In the genomic region with DNA sequence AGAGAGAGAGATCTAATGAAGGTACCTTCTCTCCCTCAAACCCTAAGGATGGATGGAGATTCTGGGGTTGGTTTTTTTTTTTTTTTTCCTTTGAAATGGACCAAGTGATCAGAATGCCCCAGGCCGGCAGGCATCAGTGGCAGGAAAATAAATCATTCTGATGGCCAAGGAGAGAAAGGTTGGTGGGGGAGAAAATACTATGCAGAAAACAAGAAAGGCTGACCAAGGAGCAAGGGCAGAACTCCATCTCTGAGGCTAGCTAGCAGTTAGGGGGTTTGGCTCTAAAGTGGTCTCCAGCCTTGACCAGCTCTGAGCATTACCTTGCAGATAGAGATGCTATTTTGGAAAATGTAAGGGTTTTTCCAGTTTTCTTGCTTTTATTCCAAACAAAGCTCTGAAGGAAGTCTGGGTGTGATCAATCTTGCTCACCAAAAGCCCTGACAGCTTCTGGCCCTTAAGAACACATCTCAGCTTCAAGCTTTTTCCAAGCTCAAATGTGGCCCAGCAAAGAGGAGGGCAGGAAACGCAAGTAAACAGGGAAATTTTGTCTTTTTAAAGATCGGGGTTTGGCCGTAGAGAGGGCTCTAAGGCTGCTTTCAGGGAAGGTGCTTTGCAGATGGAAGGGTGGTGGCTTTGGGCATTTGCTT, we compare ENCODE assay signal across 10 mouse cellular contexts. TPM values are rescaled to one million over a fixed set of nuclear protein-coding genes. Genes with fewer than 3 reads are reported as not detected.
A peak's percentile ranks its signal among the peaks of the same experiment; 100 is the strongest.
DNase-seq lines count a peak whose midpoint lies in the region; ATAC-seq and TF ChIP-seq lines count a peak whose summit lies in the region.
"Had no signal": no experiment of that assay in that cellular context is flagged by ENCODE, and none has a peak within 500 bp of the region (broad histone marks: within the 10 kb centered on the region; RNA-seq: fewer than 3 reads in every experiment).

No protein-coding gene starts in this region.

- no peak for TF ChIP-seq CTCF in lung, embryonic 14.5 days (IDR thresholded peaks at IDR 0.05; ENCODE audit: low read depth)
- TF ChIP-seq CTCF in hindbrain, postnatal 0 days (IDR thresholded peaks at IDR 0.05; ENCODE audit: low read depth) = no peak

- no peak overlapping the region for H3K4me3 ChIP-seq in forebrain, embryonic 10.5 days
- no peak overlapping the region for H3K4me3 ChIP-seq in forebrain, embryonic 12.5 days (replicated peaks)
- peak overlapping the region; percentile 71 for H3K4me3 ChIP-seq in lung, embryonic 14.5 days (ENCODE audit: low read depth, low read length)
- peak overlapping the region; percentile 37 for H3K4me3 ChIP-seq in hindbrain, postnatal 0 days (ENCODE audit: low read length)
- H3K4me3 ChIP-seq in stomach, embryonic 14.5 days (ENCODE audit: low read depth, low read length) = peak overlapping the region; percentile 78
- H3K4me3 ChIP-seq: myocyte had no signal

- 4% methylated on average over 4 of the region's 4 CpGs for WGBS in forebrain, embryonic 10.5 days
- 1% methylated on average over 4 of the region's 4 CpGs for WGBS in forebrain, embryonic 12.5 days
- 14% methylated on average over 4 of the region's 4 CpGs for WGBS in lung, embryonic 14.5 days
- 9% methylated on average over 4 of the region's 4 CpGs for WGBS in hindbrain, postnatal 0 days
- WGBS in stomach, embryonic 14.5 days = 11% methylated on average over 4 of the region's 4 CpGs

- peaks cover 100% of the 10 kb centered on the region for H3K27me3 ChIP-seq in forebrain, embryonic 10.5 days (ENCODE audit: poor library complexity, severe bottlenecking)
- peaks cover 95% of the 10 kb centered on the region for H3K27me3 ChIP-seq in forebrain, embryonic 12.5 days
- peaks cover 33% of the 10 kb centered on the region for H3K27me3 ChIP-seq in lung, embryonic 14.5 days (ENCODE audit: insufficient read depth, low read length)
- peaks cover 40% of the 10 kb centered on the region for H3K27me3 ChIP-seq in hindbrain, postnatal 0 days (ENCODE audit: insufficient read depth, low read length)
- no peaks in the 10 kb centered on the region for H3K27me3 ChIP-seq in stomach, embryonic 14.5 days (ENCODE audit: control insufficient read depth, insufficient read depth, low read length)

- no peak overlapping the region for H3K4me2 ChIP-seq in forebrain, embryonic 12.5 days
- H3K4me2 ChIP-seq in lung, embryonic 14.5 days = peak overlapping the region; percentile 79
- peak overlapping the region; percentile 93 for H3K4me2 ChIP-seq in hindbrain, postnatal 0 days (ENCODE audit: low read depth, low read length)
- peak overlapping the region; percentile 61 for H3K4me2 ChIP-seq in stomach, embryonic 14.5 days (replicated peaks; ENCODE audit: low read depth, low read length)

- H3K27ac ChIP-seq in forebrain, embryonic 10.5 days = no peak overlapping the region
- H3K27ac ChIP-seq in forebrain, embryonic 12.5 days = no peak overlapping the region
- peak overlapping the region; percentile 98 for H3K27ac ChIP-seq in lung, embryonic 14.5 days (ENCODE audit: low read depth)
- H3K27ac ChIP-seq in hindbrain, postnatal 0 days = peak overlapping the region; percentile 89
- peak overlapping the region; percentile 98 for H3K27ac ChIP-seq in stomach, embryonic 14.5 days (ENCODE audit: low read length)

- no peak for ATAC-seq in forebrain, embryonic 12.5 days (ENCODE audit: low FRiP score)
- no peak for ATAC-seq in lung, embryonic 14.5 days (ENCODE audit: insufficient read depth)
- no peak for ATAC-seq in hindbrain, postnatal 0 days
- ATAC-seq in stomach, embryonic 14.5 days (ENCODE audit: insufficient number of reproducible peaks, insufficient read depth, low FRiP score, low read depth) = no peak

- H3K4me1 ChIP-seq in forebrain, embryonic 10.5 days = peaks cover 19% of the 10 kb centered on the region
- no peaks in the 10 kb centered on the region; the same call in 1 of the 2 replicates for H3K4me1 ChIP-seq in forebrain, embryonic 12.5 days
- H3K4me1 ChIP-seq in lung, embryonic 14.5 days (ENCODE audit: insufficient read depth) = peaks cover 17% of the 10 kb centered on the region
- H3K4me1 ChIP-seq in hindbrain, postnatal 0 days (ENCODE audit: insufficient read depth, low read length) = peaks cover 10% of the 10 kb centered on the region; the same call in 1 of the 2 replicates
- peaks cover 33% of the 10 kb centered on the region for H3K4me1 ChIP-seq in stomach, embryonic 14.5 days (ENCODE audit: control insufficient read depth, insufficient read depth, low read length)

- H3K36me3 ChIP-seq in forebrain, embryonic 10.5 days (replicated peaks) = no peaks in the 10 kb centered on the region
- no peaks in the 10 kb centered on the region for H3K36me3 ChIP-seq in forebrain, embryonic 12.5 days (replicated peaks)
- H3K36me3 ChIP-seq in lung, embryonic 14.5 days (ENCODE audit: insufficient read depth) = peaks cover 10% of the 10 kb centered on the region
- H3K36me3 ChIP-seq in hindbrain, postnatal 0 days (ENCODE audit: insufficient read depth, low read length) = no peaks in the 10 kb centered on the region
- H3K36me3 ChIP-seq in stomach, embryonic 14.5 days (ENCODE audit: control insufficient read depth, insufficient read depth, low read length) = peaks cover 15% of the 10 kb centered on the region

- H3K9me3 ChIP-seq in forebrain, embryonic 10.5 days = no peaks in the 10 kb centered on the region
- H3K9me3 ChIP-seq in forebrain, embryonic 12.5 days = no peaks in the 10 kb centered on the region
- H3K9me3 ChIP-seq in lung, embryonic 14.5 days (ENCODE audit: low read depth, low read length) = no peaks in the 10 kb centered on the region
- no peaks in the 10 kb centered on the region for H3K9me3 ChIP-seq in hindbrain, postnatal 0 days (ENCODE audit: low read length)
- H3K9me3 ChIP-seq in stomach, embryonic 14.5 days (ENCODE audit: control insufficient read depth, low read depth, low read length) = no peaks in the 10 kb centered on the region

- no peak overlapping the region for H3K9ac ChIP-seq in forebrain, embryonic 12.5 days
- peak overlapping the region; percentile 91 for H3K9ac ChIP-seq in lung, embryonic 14.5 days
- peak overlapping the region; percentile 67 for H3K9ac ChIP-seq in hindbrain, postnatal 0 days (replicated peaks; ENCODE audit: low read length)
- peak overlapping the region; percentile 78 for H3K9ac ChIP-seq in stomach, embryonic 14.5 days (replicated peaks; ENCODE audit: low read depth, low read length)

- peak; percentile 31 for DNase-seq in forebrain, embryonic 10.5 days (ENCODE audit: extremely low spot score, low spot score)
- DNase-seq in lung, embryonic 14.5 days = peak; percentile 75
- DNase-seq in lung, adult 18-20 months = no peak
- DNase-seq in hindbrain, postnatal 0 days (ENCODE audit: low spot score) = peak; percentile 33
- no peak for DNase-seq in right cerebral cortex, postnatal 25 days
- DNase-seq in right cerebral cortex, postnatal 14 days = no peak
- DNase-seq: cerebellum, adult 9-10 months had no signal

RNA-seq across cellular contexts. Expression of gene Hoxa2, which starts 1.9 kb away (rescaled TPM):
- polyA plus RNA-seq in forebrain, embryonic 10.5 days (2016; fragmentation: Nextera tagmentation; extraction: Ambion mirVana) = not detected in 2 replicates
- not detected in 2 replicates for polyA plus RNA-seq in forebrain, embryonic 12.5 days (2016; fragmentation: Nextera tagmentation; extraction: Ambion mirVana)
- polyA plus RNA-seq in lung, embryonic 14.5 days (2014; fragmentation: Nextera tagmentation; extraction: Ambion mirVana) = 14.4 and 15.2 TPM in 2 replicates
- 20.3 and 24.3 TPM in 2 replicates for total RNA-seq in hindbrain, postnatal 0 days (2014; rRNA removed)
- polyA plus RNA-seq in hindbrain, postnatal 0 days (2015; fragmentation: Nextera tagmentation; extraction: Ambion mirVana) = 16.3 and 16.5 TPM in 2 replicates
- polyA plus RNA-seq in stomach, embryonic 14.5 days (2014; fragmentation: Nextera tagmentation; extraction: Ambion mirVana) = 17.4 and 18.5 TPM in 2 replicates

RNA-seq across cellular contexts. Expression of gene Hoxa1, which starts 8.4 kb away (rescaled TPM):
- not detected in 2 replicates for polyA plus RNA-seq in forebrain, embryonic 10.5 days (2016; fragmentation: Nextera tagmentation; extraction: Ambion mirVana)
- 0.19 and 0.31 TPM in 2 replicates for polyA plus RNA-seq in forebrain, embryonic 12.5 days (2016; fragmentation: Nextera tagmentation; extraction: Ambion mirVana)
- 1.8 and 1.9 TPM in 2 replicates for polyA plus RNA-seq in lung, embryonic 14.5 days (2014; fragmentation: Nextera tagmentation; extraction: Ambion mirVana)
- total RNA-seq in hindbrain, postnatal 0 days (2014; rRNA removed) = 1.1 and 3.7 TPM in 2 replicates
- 1.1 and 1.2 TPM in 2 replicates for polyA plus RNA-seq in hindbrain, postnatal 0 days (2015; fragmentation: Nextera tagmentation; extraction: Ambion mirVana)
- 2.1 and 3.0 TPM in 2 replicates for polyA plus RNA-seq in stomach, embryonic 14.5 days (2014; fragmentation: Nextera tagmentation; extraction: Ambion mirVana)

RNA-seq across cellular contexts. Expression of gene 5730596B20Rik, which starts 10.7 kb away (rescaled TPM):
- not detected in 2 replicates for polyA plus RNA-seq in forebrain, embryonic 10.5 days (2016; fragmentation: Nextera tagmentation; extraction: Ambion mirVana)
- not detected in 2 replicates for polyA plus RNA-seq in forebrain, embryonic 12.5 days (2016; fragmentation: Nextera tagmentation; extraction: Ambion mirVana)
- 2.3 and 2.6 TPM in 2 replicates for polyA plus RNA-seq in lung, embryonic 14.5 days (2014; fragmentation: Nextera tagmentation; extraction: Ambion mirVana)
- total RNA-seq in hindbrain, postnatal 0 days (2014; rRNA removed) = 1.1 and 1.2 TPM in 2 replicates
- polyA plus RNA-seq in hindbrain, postnatal 0 days (2015; fragmentation: Nextera tagmentation; extraction: Ambion mirVana) = 1.3 and 1.5 TPM in 2 replicates
- 4.4 and 4.7 TPM in 2 replicates for polyA plus RNA-seq in stomach, embryonic 14.5 days (2014; fragmentation: Nextera tagmentation; extraction: Ambion mirVana)

RNA-seq across cellular contexts. Expression of gene Hoxa4, which starts 25.0 kb away (rescaled TPM):
- not detected in 2 replicates for polyA plus RNA-seq in forebrain, embryonic 10.5 days (2016; fragmentation: Nextera tagmentation; extraction: Ambion mirVana)
- not detected in 2 replicates for polyA plus RNA-seq in forebrain, embryonic 12.5 days (2016; fragmentation: Nextera tagmentation; extraction: Ambion mirVana)
- polyA plus RNA-seq in lung, embryonic 14.5 days (2014; fragmentation: Nextera tagmentation; extraction: Ambion mirVana) = 7.0 and 7.7 TPM in 2 replicates
- 4.8 and 7.3 TPM in 2 replicates for total RNA-seq in hindbrain, postnatal 0 days (2014; rRNA removed)
- polyA plus RNA-seq in hindbrain, postnatal 0 days (2015; fragmentation: Nextera tagmentation; extraction: Ambion mirVana) = 10.5 and 12.0 TPM in 2 replicates
- polyA plus RNA-seq in stomach, embryonic 14.5 days (2014; fragmentation: Nextera tagmentation; extraction: Ambion mirVana) = 6.7 and 6.8 TPM in 2 replicates

RNA-seq across cellular contexts. Expression of gene Hoxa5, which starts 37.8 kb away (rescaled TPM):
- not detected in 2 replicates for polyA plus RNA-seq in forebrain, embryonic 10.5 days (2016; fragmentation: Nextera tagmentation; extraction: Ambion mirVana)
- not detected in 2 replicates for polyA plus RNA-seq in forebrain, embryonic 12.5 days (2016; fragmentation: Nextera tagmentation; extraction: Ambion mirVana)
- polyA plus RNA-seq in lung, embryonic 14.5 days (2014; fragmentation: Nextera tagmentation; extraction: Ambion mirVana) = 58.3 and 58.5 TPM in 2 replicates
- 99.2 and 108 TPM in 2 replicates for total RNA-seq in hindbrain, postnatal 0 days (2014; rRNA removed)
- 81.7 and 89.4 TPM in 2 replicates for polyA plus RNA-seq in hindbrain, postnatal 0 days (2015; fragmentation: Nextera tagmentation; extraction: Ambion mirVana)
- 24.4 and 27.1 TPM in 2 replicates for polyA plus RNA-seq in stomach, embryonic 14.5 days (2014; fragmentation: Nextera tagmentation; extraction: Ambion mirVana)

Comparison
In these comparisons a context has a peak if more than half of its experiments do, and no peak if none do; other contexts are left out.
1. DNase-seq: peak in forebrain, embryonic 10.5 days (single experiment), lung, embryonic 14.5 days (single experiment) and hindbrain, postnatal 0 days (single experiment); none in lung, adult 18-20 months (0 of 2), right cerebral cortex, postnatal 25 days (single experiment) and right cerebral cortex, postnatal 14 days (single experiment).
2. H3K27ac ChIP-seq: peak in lung, embryonic 14.5 days (single experiment), hindbrain, postnatal 0 days (single experiment) and stomach, embryonic 14.5 days (single experiment); none in forebrain, embryonic 10.5 days (single experiment) and forebrain, embryonic 12.5 days (single experiment).
3. H3K4me3 ChIP-seq: peak in lung, embryonic 14.5 days (single experiment), hindbrain, postnatal 0 days (single experiment) and stomach, embryonic 14.5 days (single experiment); none in forebrain, embryonic 10.5 days (single experiment) and forebrain, embryonic 12.5 days (single experiment).
4. RNA of gene Hoxa2, which starts 1.9 kb away (polyA plus RNA-seq): 17.4 to 18.5 TPM in stomach, embryonic 14.5 days, 16.3 to 16.5 TPM in hindbrain, postnatal 0 days and 14.4 to 15.2 TPM in lung, embryonic 14.5 days; not detected in forebrain, embryonic 10.5 days and not detected in forebrain, embryonic 12.5 days; every median in the first group is over 10 times any median in the second.